Mouse (Mus musculus): ENCODE measurements around the gene Lilrb4a. TPM values are rescaled to one million over a fixed set of nuclear protein-coding genes. Genes with fewer than 3 reads are reported as not detected.
"Not testable (repeated sequence)": the region's sequence is repeated elsewhere in the genome, so short reads cannot be mapped to it uniquely, and the experiment has no call there.

Gene Lilrb4a
- 1 to 10 TPM; 1.5 to 1.8 TPM for total RNA-seq (2021)

DNA sequence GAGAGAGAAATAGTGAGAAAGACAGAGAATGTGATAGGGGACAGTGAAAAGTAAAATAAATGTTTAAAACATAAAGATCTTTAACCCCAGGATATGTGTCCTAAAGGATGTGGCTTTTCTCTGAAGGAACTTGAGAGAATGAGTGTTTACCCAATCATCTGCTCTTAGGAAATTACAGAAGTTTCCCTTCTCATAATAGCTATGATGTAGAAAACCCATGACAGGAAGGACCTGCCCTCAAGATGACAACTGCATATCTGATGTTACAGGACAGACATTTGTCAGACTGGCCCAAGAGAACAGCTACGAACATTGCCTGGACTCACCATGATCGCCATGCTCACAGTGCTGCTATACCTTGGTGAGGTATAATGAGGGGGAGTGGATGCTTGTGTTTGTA lies at the start of gene Lilrb4a:
TSS of gene Lilrb4a (plus strand) at position 266 of the 400 bp plus-strand sequence.
- intact Hi-C loops (cut with DNase I); DNase-seq (ENCODE audit: low spot score): not testable (repeated sequence)

DNA sequence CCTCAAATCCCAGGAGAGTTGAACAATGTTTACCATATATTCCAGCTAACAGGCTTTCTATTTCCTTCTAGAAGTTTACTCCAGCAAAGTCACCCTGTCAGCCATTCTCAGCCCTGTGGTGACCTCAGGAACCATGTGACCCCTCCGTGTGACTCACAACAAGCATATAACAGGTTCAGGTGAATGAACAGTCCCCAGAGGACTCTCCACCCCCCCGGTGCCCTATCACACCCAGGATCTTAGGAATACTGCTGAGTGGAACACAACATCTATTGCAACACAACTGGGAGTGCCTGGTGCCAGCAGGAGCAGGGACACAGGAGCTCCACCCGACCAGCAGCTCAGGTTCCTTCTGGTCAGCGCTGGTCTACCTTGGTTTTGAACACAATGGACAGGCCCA lies 39.1 kb upstream of the Lilrb4a start:
- intact Hi-C loops (cut with DNase I), result no loop called here
- no peak for DNase-seq (ENCODE audit: low spot score)

DNA sequence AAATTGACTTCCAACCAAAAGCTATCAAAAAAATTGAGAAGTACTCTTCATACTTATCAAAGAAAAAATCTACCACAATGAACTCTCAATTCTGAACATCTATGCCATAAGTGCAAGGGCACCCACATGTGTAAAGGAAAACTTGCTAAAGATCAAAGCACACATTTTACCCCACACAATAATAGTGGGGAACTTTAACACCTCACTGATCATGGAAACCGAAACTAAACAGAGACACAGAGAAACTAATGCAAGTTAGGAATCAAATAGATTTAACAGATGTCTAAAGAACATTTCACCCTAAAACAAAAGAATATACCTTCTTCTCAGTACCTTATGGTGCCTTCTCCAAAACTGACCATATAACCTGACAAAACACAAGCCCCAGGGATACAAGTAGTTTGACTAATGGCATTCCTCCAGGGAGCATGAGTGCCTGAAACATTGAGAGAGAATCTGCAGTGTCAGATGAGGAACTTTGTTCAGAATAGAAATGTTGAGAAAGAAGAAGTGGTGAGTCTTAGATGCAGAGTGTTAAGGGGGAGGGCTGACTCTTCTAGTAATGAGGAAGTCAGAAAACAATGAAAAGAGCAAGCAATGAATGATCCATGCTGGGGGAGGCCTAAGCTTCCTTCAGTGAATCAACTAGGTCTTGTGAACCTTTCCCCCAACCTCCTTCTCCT lies 37.0 kb upstream of the Lilrb4a start:
- intact Hi-C loops (cut with DNase I), result no loop called here
- no peak for DNase-seq (ENCODE audit: low spot score)

- intact Hi-C loops (cut with DNase I), result no loop called here
- DNase-seq (ENCODE audit: low spot score), result no peak
These were observed 36.4 kb upstream of the Lilrb4a start for GRCm38 (mm10) chr10:51454365-51454764.

- intact Hi-C loops (cut with DNase I), result no loop called here
- DNase-seq (ENCODE audit: low spot score), result no peak
These were observed 35.0 kb upstream of the Lilrb4a start for GRCm38 (mm10) chr10:51455762-51456161.

- no peak for DNase-seq (ENCODE audit: low spot score)
- intact Hi-C loops (cut with DNase I), result no loop called here
These were observed 34.4 kb upstream of the Lilrb4a start for GRCm38 (mm10) chr10:51456369-51456768.

GRCm38 (mm10) chr10:51463800-51464199 lies 27.0 kb upstream of the Lilrb4a start:
- DNase-seq (ENCODE audit: low spot score); intact Hi-C loops (cut with DNase I): not testable (repeated sequence)

- intact Hi-C loops (cut with DNase I), result not testable (repeated sequence)
These were observed 10.4 kb upstream of the Lilrb4a start, which contains the start of the genes Gm49339 and Lilr4b for GRCm38 (mm10) chr10:51480397-51480796. Gene Gm49339, plus strand, starts transcription at chr10:51480612. Gene Lilr4b, plus strand, starts transcription at chr10:51480632.

GRCm38 (mm10) chr10:51520021-51520420 lies 29.3 kb downstream of the Lilrb4a start:
- intact Hi-C loops (cut with DNase I), result no loop called here
- no peak for DNase-seq (ENCODE audit: low spot score)

More at GRCm38 (mm10) chr10:51480397-51480796, 10.4 kb upstream of the Lilrb4a start, which contains the start of the genes Gm49339 and Lilr4b:
- not testable (repeated sequence) for DNase-seq (ENCODE audit: low spot score)

DNA sequence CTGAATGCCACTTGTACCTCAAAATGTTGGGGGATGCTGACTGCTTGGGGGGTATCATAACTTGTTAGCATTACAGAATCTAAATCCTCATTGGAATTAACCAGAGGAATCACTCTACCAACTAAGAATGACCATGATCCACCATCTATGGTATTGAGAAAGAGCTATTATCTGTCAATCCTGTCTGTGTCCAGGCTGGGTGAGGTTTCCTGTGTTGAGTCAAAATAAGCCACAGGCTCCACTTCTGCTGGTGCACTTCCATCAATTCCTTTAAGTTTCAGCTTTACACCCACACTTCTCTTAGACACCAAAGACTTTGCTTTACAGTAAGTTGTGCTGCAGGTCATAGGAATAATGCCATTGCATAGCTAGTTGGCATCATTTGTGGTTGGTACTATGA lies 30.7 kb downstream of the Lilrb4a start:
- DNase-seq (ENCODE audit: low spot score), result no peak
- intact Hi-C loops (cut with DNase I), result no loop called here

DNA sequence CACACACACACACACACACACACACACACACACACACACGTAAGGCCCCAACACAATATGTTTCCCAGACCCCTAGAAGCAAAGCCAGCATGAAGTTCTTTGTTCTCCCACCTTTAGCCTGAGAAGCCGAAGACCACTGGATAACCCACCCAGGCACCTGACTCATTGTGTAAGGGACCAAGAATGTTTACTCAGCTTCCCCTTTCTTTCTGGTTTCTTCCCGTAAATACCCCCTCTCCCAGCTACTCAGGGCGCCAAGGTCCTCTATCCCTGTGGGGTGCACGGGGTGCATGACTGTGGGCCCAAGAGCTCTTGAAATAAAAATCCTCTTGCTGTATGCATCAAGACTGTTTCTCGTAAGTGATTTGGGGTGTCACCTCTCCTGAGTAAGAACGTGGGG lies 35.3 kb downstream of the Lilrb4a start:
- DNase-seq (ENCODE audit: low spot score), result no peak

GRCm38 (mm10) chr10:51526633-51527032 lies 35.9 kb downstream of the Lilrb4a start:
- no peak for DNase-seq (ENCODE audit: low spot score)
- intact Hi-C loops (cut with DNase I), result no loop called here

More for the DNA sequence above, 35.3 kb downstream of the Lilrb4a start:
- intact Hi-C loops (cut with DNase I), result no loop called here

GRCm38 (mm10) chr10:51528840-51529434 lies 38.2 kb downstream of the Lilrb4a start:
- no peak for DNase-seq (ENCODE audit: low spot score)
- intact Hi-C loops (cut with DNase I), result no loop called here

DNA sequence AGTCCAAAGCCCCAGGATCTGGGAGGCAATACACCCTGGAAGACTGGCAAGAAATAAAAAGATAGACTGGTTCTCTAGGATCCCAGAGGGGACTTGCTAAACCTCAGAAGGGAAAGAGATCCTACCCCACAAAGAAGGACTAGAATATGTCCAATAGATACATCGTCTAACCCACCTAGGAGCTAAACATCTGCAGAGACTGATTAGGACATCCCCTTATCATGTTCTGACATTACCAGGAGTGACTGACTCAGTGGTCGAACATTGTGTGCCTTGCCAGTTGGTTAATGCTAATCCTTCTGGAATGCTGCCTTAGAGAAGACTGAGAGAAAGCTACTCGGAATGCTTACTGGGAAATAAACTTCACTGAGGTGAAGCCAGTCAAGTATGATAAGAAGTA lies 38.7 kb downstream of the Lilrb4a start:
- DNase-seq (ENCODE audit: low spot score), result no peak
- intact Hi-C loops (cut with DNase I), result no loop called here

GRCm38 (mm10) chr10:51530813-51531212 lies 40.1 kb downstream of the Lilrb4a start:
- DNase-seq (ENCODE audit: low spot score), result no peak
- intact Hi-C loops (cut with DNase I), result no loop called here

Other genes with a start within 250 kb of the Lilrb4a start
- gene Gm49339, start 10.3 kb upstream of the Lilrb4a start, total RNA-seq (2021), result under 1 TPM in 1 of 2 experiments, not detected in 1; 0.99 TPM
- gene Lilr4b, start 10.3 kb upstream of the Lilrb4a start, total RNA-seq (2021), result 1 to 10 TPM; 1.6 to 1.9 TPM
- not detected for gene Fam162b, start 99.6 kb downstream of the Lilrb4a start, total RNA-seq (2021)
- gene Gprc6a, start 140.5 kb downstream of the Lilrb4a start, total RNA-seq (2021), result not detected
- gene Rfx6, start 186.8 kb downstream of the Lilrb4a start, total RNA-seq (2021), result not detected

Measured in heart, postnatal 25 days (tissue).